Mouse (Mus musculus) hindbrain, postnatal 0 days (tissue): ENCODE data around the gene Prcd. TPM values are rescaled to one million over a fixed set of nuclear protein-coding genes. Genes with fewer than 3 reads are reported as not detected.
A peak's percentile ranks its signal among the peaks of the same experiment; 100 is the strongest.

Experiments
- ATAC-seq: fragments of 200-750 bp; cut with Nextera tagmentation; 2 replicates; pipeline ENCODE4 v1.8.0; 2017; ENCODE audit warnings: mild to moderate bottlenecking, moderate TSS enrichment, moderate library complexity
- DNase-seq: peaks from one replicate; pipeline ENCODE4 v3.0.0-alpha.2; 2015; ENCODE audit warnings: low spot score
- H3K27ac ChIP-seq: fragments of 300-500 bp; sonication (generic); 2 replicates; pipeline ENCODE4 v1.5.1; 2014; ENCODE audit warnings: mild to moderate bottlenecking
- H3K27me3 ChIP-seq: fragments of 300-500 bp; sonication (generic); 2 replicates; pipeline ENCODE4 v1.6.1; 2014; ENCODE audit warnings: low read length, mixed read lengths; ENCODE audit not compliant: insufficient read depth
- H3K36me3 ChIP-seq: fragments of 300-500 bp; sonication (generic); 2 replicates; pipeline ENCODE4 v1.6.1; 2014; ENCODE audit warnings: low read length, mixed read lengths; ENCODE audit not compliant: insufficient read depth
- H3K4me1 ChIP-seq: fragments of 300-500 bp; sonication (generic); 2 replicates; pipeline ENCODE4 v1.6.1; 2014; ENCODE audit warnings: antibody characterized with exemption, low read length, mixed read lengths; ENCODE audit not compliant: insufficient read depth
- H3K4me2 ChIP-seq: fragments of 300-500 bp; sonication (generic); 2 replicates; pipeline ENCODE4 v1.6.1; 2014; ENCODE audit warnings: low read depth, mild to moderate bottlenecking, low read length, moderate library complexity, mixed read lengths
- H3K4me3 ChIP-seq: fragments of 300-500 bp; sonication (generic); 2 replicates; pipeline ENCODE4 v1.5.1; 2014; ENCODE audit warnings: low read length
- H3K9ac ChIP-seq: fragments of 300-500 bp; sonication (generic); replicated peaks from 2 replicates; pipeline ENCODE4 v1.6.1; 2014; ENCODE audit warnings: mild to moderate bottlenecking, low read length, moderate library complexity, mixed read lengths
- H3K9me3 ChIP-seq: fragments of 300-500 bp; sonication (generic); 2 replicates; pipeline ENCODE4 v1.6.1; 2016; ENCODE audit warnings: low read length, mixed read lengths
- CTCF ChIP-seq: IDR thresholded peaks from 2 replicates; pipeline ENCODE4 v1.5.1; 2016; ENCODE audit warnings: antibody characterized with exemption, control low read depth, low read depth
- WGBS: fragments of 180-500 bp; shearing (Covaris S2); extraction: QIAGEN DNeasy Blood & Tissue Kit; methylation state at CpG from one replicate; pipeline ENCODE4 v1.1.7; 2014; 5-methylcytosine and 5-hydroxymethylcytosine counted together
- polyA plus RNA-seq: library from polyadenylated mRNA; unstranded; fragments of >200 nt; fragmentation: Nextera tagmentation; extraction: Ambion mirVana; gene quantifications from 2 replicates; pipeline ENCODE4 v1.2.1, GENCODE M21; 2015
- total RNA-seq: library from RNA; depleted of rRNA; stranded (reverse); fragments of >200 nt; gene quantifications from 2 replicates; pipeline ENCODE4 v1.2.3, GENCODE M21; 2014

Prcd gene
- total and polyA plus RNA-seq, 2 experiments from 2014 or later, result 1.2 to 5.3 TPM

- no peak for ATAC-seq
- Histone ChIP-seq H3K4me2 (no peak overlapping the region), H3K36me3 (no peaks in the 10 kb centered on the region), H3K27me3 (no peaks in the 10 kb centered on the region), H3K4me3 (no peak overlapping the region), H3K4me1 (no peaks in the 10 kb centered on the region), H3K27ac (no peak overlapping the region), H3K9me3 (no peaks in the 10 kb centered on the region), H3K9ac (no peak overlapping the region)
- no peak for TF ChIP-seq CTCF
- WGBS, result 90% methylated on average over 6 of the region's 6 CpGs
- no peak for DNase-seq
Measured at GRCm38 (mm10) chr11:116613234-116613633, 40.1 kb upstream of the Prcd start.

GRCm38 (mm10) chr11:116615735-116616437, 37.4 kb upstream of the Prcd start:
- no peak overlapping the region for H3K27ac ChIP-seq
- peak overlapping the region; percentile 8; the same call in 1 of the 2 replicates for H3K4me2 ChIP-seq
- no peaks in the 10 kb centered on the region for H3K9me3 ChIP-seq
- H3K36me3 ChIP-seq, result no peaks in the 10 kb centered on the region
- H3K4me1 ChIP-seq, result peaks cover 20% of the 10 kb centered on the region
- no peak for DNase-seq
- no peak overlapping the region for H3K9ac ChIP-seq
- TF ChIP-seq CTCF, result no peak
- no peaks in the 10 kb centered on the region for H3K27me3 ChIP-seq
- no peak for ATAC-seq
- no peak overlapping the region for H3K4me3 ChIP-seq
- 58% methylated on average over 14 of the region's 15 CpGs for WGBS

GRCm38 (mm10) chr11:116616438-116617118, 36.8 kb upstream of the Prcd start:
- WGBS, result 79% methylated on average over 10 of the region's 10 CpGs
- H3K9ac ChIP-seq, result no peak overlapping the region
- no peak overlapping the region for H3K27ac ChIP-seq

DNA sequence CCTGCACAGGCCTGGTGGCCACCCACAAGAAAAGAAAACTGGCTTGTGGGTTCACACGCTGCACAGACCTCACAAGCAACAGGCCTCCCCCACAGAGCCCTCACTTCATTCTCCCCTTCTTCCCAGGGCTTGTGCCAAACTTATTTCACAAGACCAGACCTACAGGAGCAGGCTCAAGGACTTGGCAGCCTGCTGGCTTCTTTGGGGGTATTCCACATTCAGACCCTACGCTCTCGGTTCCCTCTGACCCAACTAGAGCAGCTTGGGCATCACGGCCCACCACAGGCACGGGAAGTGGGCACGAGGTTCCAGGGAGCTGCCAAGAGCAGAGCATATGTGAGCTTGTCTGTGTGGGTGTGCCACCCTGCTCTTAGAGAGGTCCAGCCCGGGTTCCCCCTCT, 35.7 kb upstream of the Prcd start:
- TF ChIP-seq CTCF, result no peak
- Histone ChIP-seq H3K27me3 (no peaks in the 10 kb centered on the region), H3K4me3 (no peak overlapping the region), H3K4me1 (peaks cover 29% of the 10 kb centered on the region), H3K36me3 (no peaks in the 10 kb centered on the region), H3K9me3 (no peaks in the 10 kb centered on the region), H3K4me2 (no peak overlapping the region), H3K9ac (no peak overlapping the region), H3K27ac (no peak overlapping the region)
- ATAC-seq (peak; percentile 14; the same call in 1 of the 2 replicates), DNase-seq (peak; percentile 58)
- WGBS, result 52% methylated on average over 7 of the region's 7 CpGs

More at GRCm38 (mm10) chr11:116616438-116617118, 36.8 kb upstream of the Prcd start:
- H3K4me1 ChIP-seq, result peaks cover 21% of the 10 kb centered on the region
- H3K27me3 ChIP-seq, result no peaks in the 10 kb centered on the region
- H3K9me3 ChIP-seq, result no peaks in the 10 kb centered on the region
- H3K4me3 ChIP-seq, result no peak overlapping the region
- TF ChIP-seq CTCF, result no peak
- H3K36me3 ChIP-seq, result no peaks in the 10 kb centered on the region
- no peak for ATAC-seq
- DNase-seq, result no peak
- no peak overlapping the region for H3K4me2 ChIP-seq

GRCm38 (mm10) chr11:116618666-116619065, 34.7 kb upstream of the Prcd start:
- H3K4me3 ChIP-seq, result no peak overlapping the region
- H3K36me3 ChIP-seq, result no peaks in the 10 kb centered on the region
- WGBS, result 92% methylated on average over 7 of the region's 7 CpGs
- no peaks in the 10 kb centered on the region for H3K27me3 ChIP-seq
- H3K27ac ChIP-seq, result no peak overlapping the region
- H3K9ac ChIP-seq, result no peak overlapping the region
- no peaks in the 10 kb centered on the region for H3K9me3 ChIP-seq
- peaks cover 30% of the 10 kb centered on the region for H3K4me1 ChIP-seq
- no peak for TF ChIP-seq CTCF
- no peak overlapping the region for H3K4me2 ChIP-seq
- ATAC-seq, result no peak
- DNase-seq, result no peak

DNA sequence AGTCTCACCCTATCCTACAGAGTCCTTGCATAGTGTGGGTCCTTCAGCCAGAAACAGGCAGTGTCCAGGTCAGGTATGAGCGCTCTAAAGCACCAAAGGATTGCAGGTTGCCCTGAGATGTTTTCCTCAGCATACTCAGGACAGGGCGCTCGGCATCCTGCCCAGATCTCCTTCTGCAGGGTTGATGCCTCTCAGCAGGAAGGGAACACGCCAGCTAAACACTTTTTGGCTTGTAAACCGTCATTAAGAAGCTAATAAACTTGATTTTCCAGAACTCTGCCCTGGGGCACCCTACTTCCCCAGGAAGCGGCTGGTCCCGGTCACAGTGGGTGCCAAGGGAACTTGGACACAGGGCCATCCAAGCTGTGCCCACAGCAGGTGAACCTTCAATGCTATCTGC, 34.2 kb upstream of the Prcd start:
- H3K9ac ChIP-seq, result no peak overlapping the region
- 56% methylated on average over 7 of the region's 7 CpGs for WGBS
- peak overlapping the region; percentile 11; the same call in 1 of the 2 replicates for H3K27ac ChIP-seq
- no peaks in the 10 kb centered on the region for H3K36me3 ChIP-seq
- peak; percentile 40 for DNase-seq
- H3K4me1 ChIP-seq, result peaks cover 35% of the 10 kb centered on the region
- H3K9me3 ChIP-seq, result no peaks in the 10 kb centered on the region
- no peaks in the 10 kb centered on the region for H3K27me3 ChIP-seq
- no peak overlapping the region for H3K4me3 ChIP-seq
- TF ChIP-seq CTCF, result no peak
- ATAC-seq, result no peak
- no peak overlapping the region; the same call in 1 of the 2 replicates for H3K4me2 ChIP-seq
